Mouse (Mus musculus): ENCODE measurements around the gene Brinp2.

Gene Brinp2

DNA sequence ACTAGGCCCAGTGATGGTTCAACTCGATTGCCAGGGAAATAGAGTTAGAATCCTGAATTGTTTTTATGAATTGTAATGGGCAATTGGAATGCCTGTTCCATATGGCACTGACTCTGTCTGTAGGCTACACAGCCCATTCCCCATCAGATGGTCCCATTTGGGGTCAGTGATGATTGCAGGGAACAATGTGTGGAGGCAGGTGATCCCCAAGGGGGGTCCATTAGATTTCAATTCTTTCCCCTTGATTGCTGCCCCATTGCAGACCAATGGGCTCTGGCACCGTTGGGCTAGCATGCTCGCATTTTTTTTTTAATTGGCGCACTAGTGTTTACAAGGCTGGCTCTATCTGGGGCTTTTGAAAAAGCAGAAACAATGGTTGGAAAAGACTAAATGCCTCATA is 136.0 kb downstream of the Brinp2 start:
- no peak for DNase-seq (ENCODE audit: low spot score)

DNA sequence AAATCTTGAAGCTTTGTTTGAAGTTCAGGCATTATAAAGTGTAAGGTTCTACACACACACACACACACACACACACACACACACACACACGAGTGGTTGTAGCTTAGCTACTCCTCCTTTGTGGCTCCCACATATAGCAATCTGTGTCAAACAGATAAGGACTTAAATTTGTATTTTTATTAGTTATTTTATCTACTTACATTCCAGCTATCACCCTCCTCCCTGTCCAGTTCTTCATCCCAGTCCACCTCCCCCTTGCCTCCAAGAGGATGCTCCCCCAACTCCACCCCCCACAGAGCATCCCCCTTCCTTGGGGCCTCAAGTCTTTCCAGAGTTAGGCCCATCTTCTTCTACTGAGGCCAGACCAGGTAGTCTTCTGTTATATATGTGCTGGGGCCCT is 137.4 kb downstream of the Brinp2 start:
- DNase-seq (ENCODE audit: low spot score), result no peak

DNA sequence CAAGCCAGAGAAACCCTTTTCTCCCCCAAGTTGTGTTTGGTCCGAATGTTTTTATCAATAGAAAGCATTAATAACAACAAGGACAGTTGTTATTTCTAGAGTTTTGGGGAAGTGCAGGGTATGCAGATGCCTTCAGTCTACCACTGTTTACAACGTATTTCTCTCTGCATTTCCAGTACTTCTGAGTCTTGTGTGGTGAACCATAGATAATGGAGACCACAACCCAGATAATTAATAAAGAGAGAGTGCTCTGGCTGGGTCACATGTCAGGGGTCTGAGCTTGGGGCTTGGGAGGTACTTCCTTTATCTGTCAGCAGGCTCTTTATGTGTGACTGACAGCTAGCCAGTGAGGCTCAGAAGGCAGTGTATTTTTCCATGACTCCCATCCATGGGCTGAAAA is 137.8 kb downstream of the Brinp2 start:
- DNase-seq (ENCODE audit: low spot score), result no peak

DNA sequence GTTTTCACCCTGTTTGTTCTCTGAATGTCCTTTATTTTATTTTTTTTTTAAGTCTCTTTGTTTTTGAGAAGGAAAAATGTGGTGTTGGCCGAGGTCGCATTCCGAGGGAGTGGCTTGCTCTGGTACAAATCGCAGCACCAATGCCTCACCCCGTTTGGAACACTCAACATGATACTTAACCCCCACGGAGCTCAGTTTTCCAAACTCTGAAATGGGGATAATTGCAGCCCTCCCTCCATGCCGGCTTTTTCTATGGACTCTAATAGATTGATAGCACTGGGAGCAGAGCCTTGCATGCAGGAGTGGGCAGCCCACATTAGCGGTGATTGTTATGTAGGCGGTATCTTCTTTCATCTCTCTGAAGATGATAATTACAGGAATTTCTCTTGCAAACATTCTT is 140.5 kb downstream of the Brinp2 start:
- DNase-seq (ENCODE audit: low spot score), result no peak

DNA sequence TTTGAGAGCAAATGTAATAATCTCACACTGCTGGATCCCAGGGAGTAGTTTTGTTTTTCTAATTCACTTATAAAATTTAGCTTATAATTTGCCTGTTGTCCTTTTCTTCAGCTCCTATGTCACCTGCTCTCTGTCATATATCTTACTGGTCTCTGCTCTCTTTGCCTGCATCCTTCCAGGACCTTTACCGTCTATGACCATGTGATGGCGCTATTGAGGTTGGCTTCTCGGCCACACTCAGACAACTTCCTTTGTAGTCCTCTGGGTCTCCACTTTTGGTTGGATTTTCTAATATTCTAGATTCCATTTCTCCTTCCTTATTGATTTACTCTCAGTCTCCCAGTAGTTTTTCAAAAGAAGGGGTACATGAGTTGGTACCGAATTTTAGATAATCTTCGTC is 141.4 kb downstream of the Brinp2 start:
- no peak for DNase-seq (ENCODE audit: low spot score)

DNA sequence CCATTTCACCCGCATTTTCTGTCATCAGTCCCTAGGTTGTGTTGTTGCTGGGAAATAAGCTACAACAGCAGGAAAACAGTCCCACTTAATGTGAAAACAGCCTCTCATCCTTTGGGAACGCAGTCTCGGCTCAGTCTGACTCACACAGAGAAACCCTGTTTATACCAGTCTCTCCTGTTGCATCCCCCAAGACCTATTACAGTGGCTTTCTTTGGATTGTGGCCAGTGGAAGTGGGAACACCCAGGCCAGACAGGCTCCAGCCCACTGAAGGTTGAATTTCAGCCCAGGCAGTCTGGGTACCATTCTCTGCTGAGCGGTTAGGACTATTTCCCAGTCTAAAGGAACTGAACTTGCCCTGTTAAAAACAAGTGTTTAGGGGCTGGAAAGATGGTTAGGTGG is 142.4 kb downstream of the Brinp2 start:
- DNase-seq (ENCODE audit: low spot score), result no peak

DNA sequence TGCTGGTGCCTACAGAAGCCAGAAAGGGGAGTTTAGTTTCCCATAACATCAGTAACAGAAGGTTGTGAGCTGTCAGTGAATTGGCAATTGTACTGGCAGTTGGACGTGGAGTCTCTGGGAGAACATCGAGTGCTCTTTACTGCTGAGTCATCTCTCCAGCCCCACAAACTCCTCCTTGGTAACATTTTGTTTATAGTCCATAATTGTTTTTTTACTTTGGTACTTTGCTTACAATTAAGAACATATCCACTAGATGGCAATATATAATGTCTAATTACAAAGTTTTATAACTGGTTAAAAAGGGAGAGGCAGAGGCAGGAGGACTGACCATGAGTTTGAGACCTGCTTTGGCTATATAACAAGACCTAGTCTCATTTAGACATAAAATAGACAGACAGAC is 148.5 kb downstream of the Brinp2 start:
- no peak for DNase-seq (ENCODE audit: low spot score)

DNA sequence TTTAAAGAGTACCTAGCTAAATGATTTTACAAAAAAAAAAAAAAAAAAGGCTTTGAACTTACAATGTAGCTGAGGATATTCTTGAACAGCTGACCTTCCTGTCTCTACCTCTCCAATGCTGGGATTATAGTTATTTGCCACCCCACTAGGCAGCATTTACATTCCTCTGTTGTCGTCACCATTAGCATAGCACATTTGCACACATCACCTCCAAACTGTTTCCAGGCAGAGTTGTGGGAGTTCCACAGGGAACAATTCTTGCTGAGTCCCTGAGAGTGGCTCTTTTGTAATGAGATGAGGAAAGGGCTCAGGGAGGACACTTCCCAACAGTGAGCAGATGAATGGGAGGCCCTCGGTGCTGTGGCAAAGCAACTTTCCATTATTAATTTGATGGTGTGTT is 153.2 kb downstream of the Brinp2 start:
- DNase-seq (ENCODE audit: low spot score), result no peak
